Mouse (Mus musculus) 3134 (cell line): ENCODE results near the gene Parvb.
A peak's percentile ranks its signal among the peaks of the same experiment; 100 is the strongest.

ENCODE experiments used
- DNase-seq: peaks from one replicate; pipeline ENCODE4 v3.0.0-alpha.2; 2011; ENCODE audit warnings: low spot score; ENCODE audit not compliant: insufficient read length; ENCODE audit errors: extremely low read depth

Parvb gene

DNA sequence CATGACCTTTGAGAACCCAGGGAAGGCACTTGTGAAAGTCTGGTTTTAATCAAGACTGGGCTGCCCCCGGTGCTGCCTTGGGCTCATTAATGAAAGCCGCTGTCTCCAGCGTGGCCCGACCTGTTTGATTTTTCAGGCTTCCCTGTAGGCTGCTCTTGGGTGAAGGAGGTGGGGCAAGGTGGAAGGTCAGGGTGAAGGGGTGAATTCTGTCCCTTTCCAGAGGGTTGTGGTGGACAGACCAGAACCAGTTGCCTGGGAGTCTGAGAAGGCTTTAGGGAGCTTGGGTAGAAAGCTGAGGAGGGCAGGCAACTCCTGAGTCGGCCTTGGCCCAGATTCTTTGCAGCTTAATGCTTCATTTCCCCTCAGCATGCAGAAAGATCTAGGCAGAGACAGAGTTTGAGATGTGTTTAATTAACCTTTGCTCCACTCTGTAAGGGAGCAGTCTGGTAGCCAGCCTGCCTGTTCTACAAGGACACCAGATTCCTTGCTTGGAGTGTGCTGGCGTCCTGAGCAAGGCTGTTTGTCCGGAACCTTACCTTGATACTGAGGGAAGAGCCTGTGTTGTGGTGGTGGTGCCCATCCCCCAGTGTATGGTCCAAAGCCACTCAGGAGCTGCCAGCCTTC is 15.3 kb upstream of the Parvb start:
- no peak for DNase-seq

DNA sequence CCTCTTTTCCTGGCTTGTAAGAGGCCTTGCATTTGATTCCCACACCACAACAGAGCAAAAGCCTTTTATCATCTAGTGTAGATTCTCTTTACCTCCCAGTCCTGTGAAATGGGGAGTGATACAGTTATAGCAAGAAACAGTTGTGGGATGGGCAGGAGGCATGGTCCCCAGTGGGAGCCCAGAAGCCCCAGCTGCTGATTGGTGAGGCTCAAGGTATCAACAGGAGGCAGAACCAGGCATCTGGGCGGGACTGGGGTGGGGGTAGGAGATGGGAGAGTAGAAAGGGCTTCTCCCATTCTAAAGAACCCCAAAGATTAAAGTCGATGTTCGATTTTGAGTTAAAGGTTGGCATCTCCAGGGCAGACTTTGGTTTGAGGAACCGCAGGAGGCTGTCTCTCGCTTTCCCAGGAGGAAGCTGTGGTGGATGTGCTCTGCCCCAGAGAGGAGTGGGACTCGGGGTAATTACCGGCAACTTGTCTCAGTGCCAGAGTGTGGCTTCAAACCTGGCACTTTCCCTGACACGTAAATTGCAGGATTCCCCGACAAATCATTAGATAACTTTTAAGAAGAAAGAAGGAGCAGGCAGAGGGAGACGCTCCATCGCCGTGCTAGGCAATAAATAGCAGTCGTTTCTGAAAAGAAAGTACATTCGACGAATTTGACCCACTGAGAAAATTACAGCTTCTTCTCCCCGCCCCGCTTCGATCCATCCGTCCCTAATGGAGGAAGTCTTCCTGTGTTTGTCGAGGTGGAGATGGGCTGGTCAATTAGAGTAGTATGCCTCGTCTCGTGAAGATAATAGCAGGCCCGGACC is 13.7 kb upstream of the Parvb start:
- DNase-seq: no peak

GRCm38 (mm10) chr15:84218783-84219271 is 13.0 kb upstream of the Parvb start:
- no peak for DNase-seq

DNA sequence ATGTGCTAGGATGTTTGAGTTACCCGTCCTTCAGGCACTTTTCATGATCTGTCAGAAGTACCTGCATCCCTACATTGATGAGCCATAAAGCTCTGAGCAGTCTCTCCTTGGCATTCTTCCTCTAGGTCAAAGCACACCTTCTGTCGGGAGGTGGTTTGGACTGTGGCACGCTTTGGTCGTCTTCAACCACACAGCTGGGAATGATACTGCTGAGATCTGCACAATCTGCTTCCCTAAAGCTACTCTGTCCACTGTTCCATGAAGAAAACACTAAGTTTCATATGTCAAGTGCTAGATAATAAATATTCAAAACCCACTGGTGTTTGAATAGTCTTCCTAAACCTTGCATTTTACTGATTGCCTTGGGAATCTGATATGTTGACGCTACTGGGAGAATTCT is 10.3 kb upstream of the Parvb start:
- no peak for DNase-seq

DNA sequence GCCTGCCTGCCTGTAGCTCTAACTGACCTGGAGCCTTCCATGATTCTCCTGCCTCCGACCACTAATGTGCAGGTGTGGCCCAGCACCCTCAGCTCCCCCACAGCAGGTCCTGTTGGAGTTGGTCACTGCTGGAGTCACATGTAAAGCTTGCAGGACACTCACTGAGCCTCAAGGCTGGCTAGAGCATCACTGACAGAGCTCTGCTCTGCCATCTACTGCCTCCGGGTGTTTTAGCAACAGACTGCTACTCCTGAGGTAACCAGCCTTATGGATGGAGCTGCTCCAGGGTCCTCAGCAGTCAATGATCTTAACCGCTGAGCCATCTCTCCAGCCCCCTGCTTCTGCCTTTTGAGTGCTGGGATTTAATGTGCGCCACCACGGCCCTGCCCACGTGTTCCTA is 8.4 kb upstream of the Parvb start:
- DNase-seq: no peak

- DNase-seq: no peak
Measured at GRCm38 (mm10) chr15:84224779-84225178, 7.1 kb upstream of the Parvb start.

DNA sequence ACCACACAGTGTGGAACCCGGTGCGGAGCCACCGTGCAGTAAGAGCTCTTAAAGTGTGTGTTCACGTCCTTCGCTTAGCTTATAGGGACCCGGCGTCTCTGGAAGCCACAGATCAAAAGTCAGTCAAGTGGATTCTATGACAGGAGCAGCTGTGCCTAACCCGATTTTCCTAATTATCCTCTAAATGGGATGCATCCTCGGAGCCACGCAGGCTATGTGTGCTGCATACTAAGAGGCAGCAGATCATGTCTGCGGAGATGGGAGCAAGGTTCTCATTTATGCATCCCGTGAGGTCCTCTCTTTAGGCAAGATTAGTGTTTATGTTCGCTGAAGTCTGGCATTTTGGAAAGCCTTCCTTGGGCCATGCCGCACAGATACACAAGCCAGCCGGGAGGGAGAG is 4.9 kb upstream of the Parvb start:
- no peak for DNase-seq

DNA sequence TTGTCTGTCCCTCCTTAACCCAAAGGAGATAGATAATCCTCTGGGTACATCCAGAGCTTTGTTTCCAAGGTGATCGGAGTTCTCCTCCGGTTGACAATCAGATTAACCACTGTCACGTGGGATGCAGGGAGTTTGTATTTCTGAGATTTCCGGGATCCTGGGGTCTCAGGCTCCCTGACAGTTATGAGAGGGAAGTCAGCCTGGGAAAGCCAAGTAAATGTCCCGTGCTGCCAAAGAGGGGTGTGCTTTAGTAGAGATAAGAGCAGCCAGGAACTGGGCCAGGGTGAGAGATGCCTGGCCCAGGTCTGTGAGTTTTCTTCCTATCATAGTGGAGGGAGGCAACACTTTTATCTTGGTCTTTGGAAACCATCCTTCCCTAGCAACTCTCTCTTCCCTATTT is 1.2 kb upstream of the Parvb start:
- no peak for DNase-seq

GRCm38 (mm10) chr15:84231113-84231712 is 630 bp upstream of the Parvb start:
- peak; percentile 49 for DNase-seq

DNA sequence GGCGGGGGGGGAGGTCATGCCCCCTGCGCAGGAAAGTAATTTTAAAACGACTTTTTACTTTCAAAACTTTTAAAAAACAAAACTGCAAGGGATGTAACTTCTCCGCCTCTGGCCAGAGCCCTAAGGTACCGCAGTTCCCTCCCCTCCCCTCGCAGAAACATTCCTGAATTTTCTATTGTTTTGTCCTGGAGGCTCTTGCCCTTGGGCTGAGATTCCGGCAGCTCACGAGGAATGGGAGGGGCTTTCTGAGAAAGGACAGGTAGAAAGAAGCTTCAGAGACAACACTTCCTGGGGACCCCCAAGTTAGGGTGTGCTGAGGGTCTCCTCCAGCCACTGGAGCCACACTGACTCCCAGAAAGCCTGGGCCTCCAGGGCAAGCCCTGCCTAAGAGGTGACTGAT is 766 bp downstream of the Parvb start:
- no peak for DNase-seq

- DNase-seq: no peak
Measured at GRCm38 (mm10) chr15:84234794-84235581, 3.1 kb downstream of the Parvb start.

- peak; percentile 84 for DNase-seq
Measured at GRCm38 (mm10) chr15:84235646-84236045, 3.8 kb downstream of the Parvb start.

- no peak for DNase-seq
Measured at GRCm38 (mm10) chr15:84238552-84238951, 6.7 kb downstream of the Parvb start.

DNA sequence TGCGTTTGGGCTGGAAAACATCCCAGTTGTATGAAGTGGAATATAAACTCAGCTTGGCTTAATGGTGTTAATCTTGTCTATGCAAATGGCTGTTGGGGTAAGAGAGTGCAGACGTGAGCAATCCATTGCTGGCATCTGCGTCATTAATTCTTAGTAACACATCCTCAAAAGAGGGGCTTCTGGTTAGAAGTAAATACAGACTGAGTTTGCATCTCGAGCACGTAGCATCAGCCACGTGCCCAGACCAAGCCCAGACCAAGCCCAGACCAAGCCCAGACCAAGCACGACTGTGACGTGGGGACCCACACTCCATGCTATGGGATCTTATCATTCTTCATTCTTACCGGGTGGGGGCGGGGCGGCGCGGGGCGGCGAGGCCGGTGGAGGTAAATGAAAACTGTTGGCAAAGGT is 7.2 kb downstream of the Parvb start:
- DNase-seq: no peak

- DNase-seq: no peak
Measured at GRCm38 (mm10) chr15:84241520-84241919, 9.7 kb downstream of the Parvb start.

- no peak for DNase-seq
Measured at GRCm38 (mm10) chr15:84245104-84245503, 13.3 kb downstream of the Parvb start.

- no peak for DNase-seq
Measured at GRCm38 (mm10) chr15:84246195-84246594, 14.4 kb downstream of the Parvb start.

GRCm38 (mm10) chr15:84247309-84247708 is 15.5 kb downstream of the Parvb start:
- DNase-seq: no peak

DNA sequence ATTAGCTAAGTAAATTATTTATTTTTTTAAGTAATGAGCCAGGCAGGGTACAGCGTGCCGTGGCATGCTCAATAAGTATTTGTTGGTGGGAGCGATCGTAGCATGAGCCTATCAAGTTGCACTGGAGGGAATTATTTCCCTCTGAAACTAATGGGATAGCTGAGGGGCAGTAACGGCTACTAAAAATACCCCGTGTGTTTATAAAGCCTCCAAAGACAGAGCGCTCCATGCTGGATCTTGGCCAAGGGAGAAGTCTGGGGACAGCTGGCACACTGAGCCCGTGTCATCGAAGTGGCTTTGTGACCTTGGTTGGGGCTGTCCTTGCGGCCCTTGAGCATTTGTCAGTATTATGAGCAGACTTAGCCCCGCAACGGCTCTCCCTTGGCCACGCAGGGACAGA is 19.4 kb downstream of the Parvb start:
- no peak for DNase-seq

DNA sequence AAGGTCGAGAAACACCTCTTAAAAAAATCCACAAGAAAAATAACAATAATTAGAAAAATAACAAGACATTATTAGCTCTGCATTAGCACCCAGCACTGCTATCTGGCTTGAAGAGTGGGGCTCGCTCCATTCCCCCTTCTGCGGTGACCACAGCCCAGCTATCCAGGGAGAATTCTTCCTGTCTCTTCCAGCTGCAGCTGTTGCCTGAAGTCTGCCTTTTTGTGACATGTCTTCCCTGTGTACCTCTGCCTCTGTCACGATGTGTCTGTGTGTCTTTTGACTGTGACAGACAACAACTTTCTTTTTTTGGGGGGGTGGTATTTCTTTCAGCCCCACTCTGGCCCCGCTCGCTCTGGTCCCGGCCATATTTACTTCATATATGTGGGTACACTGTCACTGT is 20.8 kb downstream of the Parvb start:
- no peak for DNase-seq

GRCm38 (mm10) chr15:84253757-84254156 is 21.9 kb downstream of the Parvb start:
- no peak for DNase-seq
